8 mouse cellular contexts compared by ENCODE assay signal in genomic region chr14:104521458-104521848, GRCm38 (mm10). TPM values are rescaled to one million over a fixed set of nuclear protein-coding genes. Genes with fewer than 3 reads are reported as not detected.
A peak's percentile ranks its signal among the peaks of the same experiment; 100 is the strongest.
DNase-seq lines count a peak whose midpoint lies in the region; ATAC-seq lines count a peak whose summit lies in the region.

No protein-coding gene starts in this region.

- H3K4me1 ChIP-seq in heart, embryonic 10.5 days = no peaks in the 10 kb centered on the region
- peaks cover 4% of the 10 kb centered on the region for H3K4me1 ChIP-seq in heart, embryonic 16.5 days (ENCODE audit: control insufficient read depth, insufficient read depth, low read length)
- peaks cover 19% of the 10 kb centered on the region for H3K4me1 ChIP-seq in midbrain, embryonic 10.5 days

- peak overlapping the region; percentile 87 for H3K4me2 ChIP-seq in heart, embryonic 16.5 days (ENCODE audit: low read depth, low read length)

- no peaks in the 10 kb centered on the region for H3K9me3 ChIP-seq in heart, embryonic 10.5 days
- peaks cover 7% of the 10 kb centered on the region for H3K9me3 ChIP-seq in heart, embryonic 16.5 days (replicated peaks; ENCODE audit: control insufficient read depth, low read length)
- peaks cover 12% of the 10 kb centered on the region for H3K9me3 ChIP-seq in midbrain, embryonic 10.5 days (replicated peaks)

- ATAC-seq in heart, embryonic 16.5 days (replicated peaks; ENCODE audit: extremely low read depth, insufficient read depth, low FRiP score) = no peak

- no peak for DNase-seq in heart, embryonic 10.5 days (ENCODE audit: low spot score)
- no peak for DNase-seq in heart, adult 8-10 months (ENCODE audit: low spot score)
- peak; percentile 15 for DNase-seq in NIH3T3 (ENCODE audit: low read depth)
- no peak for DNase-seq in midbrain, embryonic 10.5 days (ENCODE audit: low spot score)
- DNase-seq in cerebellum, postnatal 14 days = no peak
- DNase-seq in adrenal gland, adult 18-20 months (ENCODE audit: low spot score in 2 of 2) = no peak
- DNase-seq in thymus, postnatal 10 days (ENCODE audit: low spot score in 2 of 2) = no peak

- peak overlapping the region; percentile 95; the same call in 1 of the 2 replicates for H3K27ac ChIP-seq in heart, embryonic 10.5 days
- no peak overlapping the region for H3K27ac ChIP-seq in heart, embryonic 16.5 days (ENCODE audit: low read length)
- peak overlapping the region; percentile 97 for H3K27ac ChIP-seq in midbrain, embryonic 10.5 days (replicated peaks)

- peak overlapping the region; percentile 94 for H3K4me3 ChIP-seq in heart, embryonic 10.5 days
- peak overlapping the region; percentile 89 for H3K4me3 ChIP-seq in heart, embryonic 16.5 days (ENCODE audit: low read length)
- H3K4me3 ChIP-seq in midbrain, embryonic 10.5 days = peak overlapping the region; percentile 92

- peak overlapping the region; percentile 86 for H3K9ac ChIP-seq in heart, embryonic 16.5 days (ENCODE audit: low read length)

- H3K27me3 ChIP-seq in heart, embryonic 10.5 days (ENCODE audit: insufficient read depth, poor library complexity, severe bottlenecking) = no peaks in the 10 kb centered on the region
- no peaks in the 10 kb centered on the region for H3K27me3 ChIP-seq in heart, embryonic 16.5 days (ENCODE audit: control insufficient read depth, insufficient read depth, low read length)
- H3K27me3 ChIP-seq in midbrain, embryonic 10.5 days (ENCODE audit: low read depth, poor library complexity, severe bottlenecking) = peaks cover 13% of the 10 kb centered on the region

- H3K36me3 ChIP-seq in heart, embryonic 10.5 days = peaks cover 15% of the 10 kb centered on the region
- H3K36me3 ChIP-seq in heart, embryonic 16.5 days (ENCODE audit: control insufficient read depth, insufficient read depth) = peaks cover 3% of the 10 kb centered on the region; the same call in 1 of the 2 replicates
- H3K36me3 ChIP-seq in midbrain, embryonic 10.5 days = peaks cover 35% of the 10 kb centered on the region

- 3% methylated on average over 9 of the region's 9 CpGs for WGBS in heart, embryonic 10.5 days
- WGBS in heart, embryonic 16.5 days = under 1% methylated on average over 9 of the region's 9 CpGs
- 11% methylated on average over 9 of the region's 9 CpGs for WGBS in midbrain, embryonic 10.5 days

RNA-seq across cellular contexts. Expression of gene Rnf219, which starts 1.0 kb away (rescaled TPM):
- 20.3 and 28.8 TPM in 2 replicates for polyA plus RNA-seq in heart, embryonic 10.5 days (2016; fragmentation: Nextera tagmentation; extraction: Ambion mirVana)
- 1 to 10 TPM; 4.2 to 9.5 (median 6.5) TPM for total RNA-seq in heart, adult 8-10 months (2022)
- 11.7 and 13.1 TPM in 2 replicates for polyA plus RNA-seq in heart, embryonic 16.5 days (2015; fragmentation: Nextera tagmentation; extraction: Ambion mirVana)
- 41.8 and 44.3 TPM in 2 replicates for polyA plus RNA-seq in midbrain, embryonic 10.5 days (2016; fragmentation: Nextera tagmentation; extraction: Ambion mirVana)
- total RNA-seq in adrenal gland, adult 18-20 months (2021) = 1 to 10 TPM; 5.5 to 7.5 TPM

RNA-seq across cellular contexts. Expression of gene Pou4f1, which starts 53.7 kb away (rescaled TPM):
- polyA plus RNA-seq in heart, embryonic 10.5 days (2016; fragmentation: Nextera tagmentation; extraction: Ambion mirVana) = 0.20 and 1.0 TPM in 2 replicates
- under 1 TPM in 2 of 4 experiments, not detected in 2; 0.13 to 0.19 TPM for total RNA-seq in heart, adult 8-10 months (2022)
- polyA plus RNA-seq in heart, embryonic 16.5 days (2015; fragmentation: Nextera tagmentation; extraction: Ambion mirVana) = 0.11 and 0.28 TPM in 2 replicates
- polyA plus RNA-seq in midbrain, embryonic 10.5 days (2016; fragmentation: Nextera tagmentation; extraction: Ambion mirVana) = 24.5 and 24.9 TPM in 2 replicates
- under 1 TPM in 1 of 2 experiments, not detected in 1; 0.20 TPM for total RNA-seq in adrenal gland, adult 18-20 months (2021)

Comparison
In these comparisons a context has a peak if more than half of its experiments do, and no peak if none do; other contexts are left out.
1. RNA of gene Pou4f1, which starts 53.7 kb away (polyA plus RNA-seq): 24.5 to 24.9 TPM in midbrain, embryonic 10.5 days; 0.20 to 1.0 TPM in heart, embryonic 10.5 days and 0.11 to 0.28 TPM in heart, embryonic 16.5 days; every median in the first group is over 10 times any median in the second.
2. Peak in every context shown above with its lines, with median percentiles within 50 percentile points of each other: H3K4me3 ChIP-seq.